Mouse (Mus musculus): ENCODE measurements around the gene Tubg1. TPM values are rescaled to one million over a fixed set of nuclear protein-coding genes. Genes with fewer than 3 reads are reported as not detected.

Tubg1 gene
- 82.1 and 83.5 TPM in 2 replicates for polyA plus RNA-seq (2014; fragmentation: Nextera tagmentation; extraction: Ambion mirVana)

DNA sequence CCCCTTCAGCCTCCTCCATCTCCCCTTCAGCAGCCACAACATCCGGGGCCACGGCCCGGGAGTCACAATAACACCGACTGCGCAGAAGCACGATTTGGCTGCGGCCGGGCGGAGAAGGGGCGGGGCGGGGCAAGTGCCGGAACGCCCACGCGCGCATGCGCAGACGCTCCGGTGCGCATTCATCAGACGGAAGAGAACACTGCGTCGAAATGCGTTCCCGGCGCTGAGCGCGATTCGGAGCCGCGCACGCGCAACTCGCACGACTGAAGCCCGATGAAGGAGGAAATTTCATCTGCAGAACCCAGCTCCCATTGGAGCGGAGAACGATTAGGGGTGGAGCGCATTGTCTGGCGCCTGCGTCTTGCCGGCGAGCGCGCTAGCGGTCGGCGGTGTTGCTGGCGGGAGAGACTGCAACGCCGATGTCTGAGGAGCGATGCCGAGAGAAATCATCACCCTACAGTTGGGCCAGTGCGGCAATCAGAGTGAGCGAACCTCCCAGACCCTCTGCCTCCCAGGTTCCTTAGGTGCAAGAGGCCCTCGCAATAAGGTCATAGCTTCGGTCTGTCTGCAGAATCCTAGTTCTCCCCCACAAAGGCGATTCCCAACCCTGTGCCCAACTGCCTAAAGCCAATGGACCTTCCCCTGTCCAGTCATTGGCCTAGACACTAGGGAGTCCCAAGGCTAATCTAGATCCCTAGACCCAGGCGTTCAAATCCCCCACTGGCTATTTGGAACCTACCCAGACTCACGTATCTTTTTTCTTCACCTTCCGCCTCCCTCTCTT, at the start of gene Tubg1, which contains the start of gene Retreg3:
TSS of gene Tubg1 (plus strand) at position 178 of the 784 bp plus-strand sequence.
TSS of gene Retreg3 (minus strand) at position 133 of the 784 bp plus-strand sequence.
- peak; percentile 91 for ATAC-seq (replicated peaks; ENCODE audit: insufficient number of reproducible peaks, low FRiP score, low TSS enrichment)
- Histone ChIP-seq H3K4me2 (peak within 1 kb of the TSS; percentile 91), H3K9me3 (replicated peaks; ENCODE audit: control insufficient read depth, low read length) (no peaks in the 10 kb centered on the region), H3K27ac (ENCODE audit: low read depth, low read length) (peak within 1 kb of the TSS; percentile 91), H3K36me3 (ENCODE audit: control insufficient read depth, insufficient read depth, low read length) (no peaks in the 10 kb centered on the region), H3K27me3 (ENCODE audit: control insufficient read depth, insufficient read depth, low read length) (no peaks in the 10 kb centered on the region), H3K9ac (ENCODE audit: low read depth, low read length) (peak within 1 kb of the TSS; percentile 96), H3K4me3 (ENCODE audit: low read depth, low read length) (peak within 1 kb of the TSS; percentile 97), H3K4me1 (ENCODE audit: control insufficient read depth, insufficient read depth, low read length) (peaks cover 19% of the 10 kb centered on the region)
- WGBS (ENCODE audit: insufficient replicate concordance): under 1% methylated on average over 61 of the region's 61 CpGs

DNA sequence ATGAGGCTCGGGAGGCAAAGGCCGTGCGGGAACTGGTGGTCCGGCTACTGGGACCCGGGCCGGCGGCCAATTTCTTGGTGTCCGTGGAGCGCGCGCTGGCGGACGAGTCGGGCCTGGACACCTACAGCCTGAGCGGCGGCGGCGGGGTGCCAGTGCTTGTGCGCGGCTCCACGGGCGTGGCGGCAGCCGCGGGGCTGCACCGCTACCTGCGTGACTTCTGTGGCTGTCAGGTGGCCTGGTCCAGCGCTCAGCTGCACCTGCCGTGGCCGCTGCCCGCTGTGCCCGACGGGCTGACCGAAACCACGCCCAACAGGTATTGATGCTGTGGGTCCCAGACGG, 49.6 kb upstream of the Tubg1 start:
- 1% methylated on average over 35 of the region's 36 CpGs for WGBS (ENCODE audit: insufficient replicate concordance)
- peak overlapping the region; percentile 75 for H3K9ac ChIP-seq (ENCODE audit: low read depth, low read length)
- H3K4me3 ChIP-seq (ENCODE audit: low read depth, low read length): peak overlapping the region; percentile 79
- no peaks in the 10 kb centered on the region; the same call in 1 of the 2 replicates for H3K27me3 ChIP-seq (ENCODE audit: control insufficient read depth, insufficient read depth, low read length)
- H3K36me3 ChIP-seq (ENCODE audit: control insufficient read depth, insufficient read depth, low read length): no peaks in the 10 kb centered on the region
- peak; percentile 20; the same call in 1 of the 2 replicates for ATAC-seq (replicated peaks; ENCODE audit: insufficient number of reproducible peaks, low FRiP score, low TSS enrichment)
- peaks cover 16% of the 10 kb centered on the region for H3K4me1 ChIP-seq (ENCODE audit: control insufficient read depth, insufficient read depth, low read length)
- H3K27ac ChIP-seq (ENCODE audit: low read depth, low read length): no peak overlapping the region
- H3K4me2 ChIP-seq: peak overlapping the region; percentile 98
- no peaks in the 10 kb centered on the region for H3K9me3 ChIP-seq (replicated peaks; ENCODE audit: control insufficient read depth, low read length)

DNA sequence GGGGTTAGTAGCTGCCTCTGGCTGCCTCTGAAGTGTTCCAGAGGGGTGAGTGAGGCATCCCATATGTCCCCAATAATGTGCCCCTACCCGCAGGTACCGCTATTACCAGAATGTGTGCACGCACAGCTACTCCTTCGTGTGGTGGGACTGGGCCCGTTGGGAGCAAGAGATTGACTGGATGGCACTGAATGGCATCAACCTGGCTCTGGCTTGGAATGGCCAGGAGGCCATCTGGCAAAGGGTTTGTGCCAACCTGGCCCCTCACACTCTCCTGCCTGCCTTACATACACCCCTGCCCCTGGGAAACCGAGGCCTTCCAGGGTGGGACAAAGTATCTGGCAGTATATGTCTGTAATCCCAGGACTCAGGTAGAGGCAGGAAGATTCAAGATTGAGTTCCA, 48.8 kb upstream of the Tubg1 start:
- 68% methylated on average over 6 of the region's 6 CpGs for WGBS (ENCODE audit: insufficient replicate concordance)
- ATAC-seq (replicated peaks; ENCODE audit: insufficient number of reproducible peaks, low FRiP score, low TSS enrichment): no peak
- Histone ChIP-seq H3K4me3 (ENCODE audit: low read depth, low read length) (no peak overlapping the region; the same call in 1 of the 2 replicates), H3K36me3 (ENCODE audit: control insufficient read depth, insufficient read depth, low read length) (no peaks in the 10 kb centered on the region), H3K4me1 (ENCODE audit: control insufficient read depth, insufficient read depth, low read length) (peaks cover 15% of the 10 kb centered on the region), H3K4me2 (no peak overlapping the region; the same call in 1 of the 2 replicates), H3K9ac (ENCODE audit: low read depth, low read length) (no peak overlapping the region), H3K27me3 (ENCODE audit: control insufficient read depth, insufficient read depth, low read length) (no peaks in the 10 kb centered on the region; the same call in 1 of the 2 replicates), H3K27ac (ENCODE audit: low read depth, low read length) (no peak overlapping the region), H3K9me3 (replicated peaks; ENCODE audit: control insufficient read depth, low read length) (no peaks in the 10 kb centered on the region)

DNA sequence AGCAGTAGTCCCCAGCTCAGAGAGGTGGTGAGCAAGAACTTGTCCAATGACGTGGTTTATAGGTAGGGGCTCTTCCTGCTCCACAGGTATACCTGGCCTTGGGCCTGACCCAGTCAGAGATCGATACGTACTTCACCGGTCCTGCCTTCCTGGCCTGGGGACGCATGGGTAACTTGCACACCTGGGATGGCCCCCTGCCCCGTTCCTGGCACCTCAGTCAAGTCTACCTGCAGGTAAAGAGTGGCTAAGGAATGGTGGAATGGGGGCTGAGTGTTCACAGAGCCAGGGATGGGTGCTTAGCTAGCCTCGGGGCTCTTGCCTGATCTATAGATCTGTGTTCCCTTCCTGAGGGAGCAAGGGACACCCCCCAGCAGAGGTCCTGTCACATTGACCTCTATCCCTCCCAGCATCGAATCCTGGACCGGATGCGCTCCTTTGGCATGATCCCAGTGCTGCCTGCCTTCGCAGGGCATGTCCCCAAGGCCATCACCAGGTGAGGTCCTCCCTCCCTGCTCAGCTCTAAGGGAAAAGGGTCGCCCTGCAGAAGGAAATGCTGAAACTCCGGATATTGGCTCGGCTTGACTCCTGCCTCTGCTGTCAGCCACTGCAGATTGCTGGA, 47.8 kb upstream of the Tubg1 start:
- Histone ChIP-seq H3K36me3 (ENCODE audit: control insufficient read depth, insufficient read depth, low read length) (peaks cover 2% of the 10 kb centered on the region; the same call in 1 of the 2 replicates), H3K27me3 (ENCODE audit: control insufficient read depth, insufficient read depth, low read length) (peaks cover 6% of the 10 kb centered on the region), H3K27ac (ENCODE audit: low read depth, low read length) (no peak overlapping the region), H3K9ac (ENCODE audit: low read depth, low read length) (no peak overlapping the region), H3K4me1 (ENCODE audit: control insufficient read depth, insufficient read depth, low read length) (peaks cover 8% of the 10 kb centered on the region; the same call in 1 of the 2 replicates), H3K4me3 (ENCODE audit: low read depth, low read length) (no peak overlapping the region), H3K4me2 (no peak overlapping the region), H3K9me3 (replicated peaks; ENCODE audit: control insufficient read depth, low read length) (no peaks in the 10 kb centered on the region)
- no peak for ATAC-seq (replicated peaks; ENCODE audit: insufficient number of reproducible peaks, low FRiP score, low TSS enrichment)
- WGBS (ENCODE audit: insufficient replicate concordance): 60% methylated on average over 14 of the region's 14 CpGs

DNA sequence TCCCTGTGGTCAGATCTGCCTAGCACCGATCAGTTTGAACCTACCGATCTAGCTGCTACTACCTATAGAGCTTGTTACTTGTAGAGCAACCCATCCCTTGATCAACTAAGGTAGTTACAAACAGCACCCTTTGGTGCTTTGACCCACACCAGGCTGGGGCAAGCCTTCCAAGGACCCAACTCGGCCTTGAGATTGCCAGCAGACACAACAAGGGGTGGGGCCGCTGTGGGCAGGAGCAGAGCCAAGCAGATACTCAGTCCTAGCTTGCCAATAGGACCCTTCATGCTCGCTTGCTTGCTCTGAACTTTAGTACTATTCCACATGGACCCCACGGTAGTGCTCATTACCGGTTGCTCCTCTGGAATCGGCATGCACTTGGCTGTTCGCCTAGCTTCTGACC, 41.6 kb upstream of the Tubg1 start, which contains the start of gene Hsd17b1:
TSS of gene Hsd17b1 (plus strand) at position 291 of the 400 bp plus-strand sequence.
- 64% methylated on average over 9 of the region's 9 CpGs for WGBS (ENCODE audit: insufficient replicate concordance)
- Histone ChIP-seq H3K4me1 (ENCODE audit: control insufficient read depth, insufficient read depth, low read length) (peaks cover 6% of the 10 kb centered on the region), H3K27me3 (ENCODE audit: control insufficient read depth, insufficient read depth, low read length) (peaks cover 52% of the 10 kb centered on the region), H3K4me3 (ENCODE audit: low read depth, low read length) (no peak within 1 kb of the TSS), H3K9ac (ENCODE audit: low read depth, low read length) (no peak within 1 kb of the TSS), H3K36me3 (ENCODE audit: control insufficient read depth, insufficient read depth, low read length) (peaks cover 2% of the 10 kb centered on the region; the same call in 1 of the 2 replicates), H3K9me3 (replicated peaks; ENCODE audit: control insufficient read depth, low read length) (no peaks in the 10 kb centered on the region), H3K4me2 (peak within 1 kb of the TSS; percentile 27), H3K27ac (ENCODE audit: low read depth, low read length) (no peak within 1 kb of the TSS)
- no peak for ATAC-seq (replicated peaks; ENCODE audit: insufficient number of reproducible peaks, low FRiP score, low TSS enrichment)

DNA sequence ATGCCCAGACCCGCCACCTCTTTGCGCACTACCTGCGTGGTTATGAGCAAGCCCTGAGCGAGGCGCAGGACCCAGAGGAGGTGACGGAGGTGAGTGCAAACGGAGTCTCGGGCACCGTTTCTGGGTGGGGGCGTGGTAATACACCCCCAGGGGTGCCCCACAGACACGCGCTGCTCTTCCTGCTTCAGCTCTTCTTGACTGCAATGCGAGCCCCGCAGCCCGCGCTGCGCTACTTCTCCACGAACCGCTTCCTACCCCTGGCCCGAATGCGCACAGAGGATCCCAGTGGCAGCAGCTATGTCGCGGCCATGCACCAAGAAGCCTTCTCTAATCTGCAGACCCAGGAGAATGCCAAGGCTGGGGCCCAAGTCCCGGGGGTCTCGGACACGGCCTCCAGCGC, 40.0 kb upstream of the Tubg1 start:
- peaks cover 10% of the 10 kb centered on the region for H3K4me1 ChIP-seq (ENCODE audit: control insufficient read depth, insufficient read depth, low read length)
- peaks cover 5% of the 10 kb centered on the region; the same call in 1 of the 2 replicates for H3K36me3 ChIP-seq (ENCODE audit: control insufficient read depth, insufficient read depth, low read length)
- 2% methylated on average over 27 of the region's 27 CpGs for WGBS (ENCODE audit: insufficient replicate concordance)
- ATAC-seq (replicated peaks; ENCODE audit: insufficient number of reproducible peaks, low FRiP score, low TSS enrichment): no peak
- peak overlapping the region; percentile 47 for H3K4me2 ChIP-seq
- H3K27ac ChIP-seq (ENCODE audit: low read depth, low read length): no peak overlapping the region
- H3K27me3 ChIP-seq (ENCODE audit: control insufficient read depth, insufficient read depth, low read length): peaks cover 52% of the 10 kb centered on the region
- peak overlapping the region; percentile 6; the same call in 1 of the 2 replicates for H3K4me3 ChIP-seq (ENCODE audit: low read depth, low read length)
- H3K9ac ChIP-seq (ENCODE audit: low read depth, low read length): no peak overlapping the region
- H3K9me3 ChIP-seq (replicated peaks; ENCODE audit: control insufficient read depth, low read length): no peaks in the 10 kb centered on the region

DNA sequence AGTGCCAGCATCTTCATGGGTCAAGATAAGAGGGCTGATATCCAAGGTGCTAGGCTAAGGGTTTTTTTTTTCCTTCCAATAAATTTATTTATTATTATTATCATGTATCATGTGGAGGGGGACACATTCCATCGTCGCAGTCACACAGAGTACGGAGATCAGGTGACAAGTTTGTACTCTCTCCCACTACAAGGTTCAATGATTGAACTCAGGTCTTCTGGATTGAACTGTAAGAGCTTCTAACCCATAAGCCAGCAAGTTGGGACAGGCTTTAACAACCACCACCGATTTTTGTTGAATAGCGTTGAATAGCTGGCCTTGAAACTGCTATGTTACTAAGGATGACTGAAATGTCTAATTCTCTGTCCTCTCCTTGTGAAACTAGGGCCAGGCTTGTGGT, 39.3 kb upstream of the Tubg1 start:
- Histone ChIP-seq H3K4me1 (ENCODE audit: control insufficient read depth, insufficient read depth, low read length) (peaks cover 10% of the 10 kb centered on the region), H3K4me3 (ENCODE audit: low read depth, low read length) (no peak overlapping the region), H3K36me3 (ENCODE audit: control insufficient read depth, insufficient read depth, low read length) (peaks cover 5% of the 10 kb centered on the region; the same call in 1 of the 2 replicates), H3K27me3 (ENCODE audit: control insufficient read depth, insufficient read depth, low read length) (peaks cover 52% of the 10 kb centered on the region), H3K9ac (ENCODE audit: low read depth, low read length) (no peak overlapping the region), H3K4me2 (no peak overlapping the region), H3K27ac (ENCODE audit: low read depth, low read length) (no peak overlapping the region), H3K9me3 (replicated peaks; ENCODE audit: control insufficient read depth, low read length) (no peaks in the 10 kb centered on the region)
- WGBS (ENCODE audit: insufficient replicate concordance): 65% methylated on average over 5 of the region's 5 CpGs
- no peak for ATAC-seq (replicated peaks; ENCODE audit: insufficient number of reproducible peaks, low FRiP score, low TSS enrichment)

DNA sequence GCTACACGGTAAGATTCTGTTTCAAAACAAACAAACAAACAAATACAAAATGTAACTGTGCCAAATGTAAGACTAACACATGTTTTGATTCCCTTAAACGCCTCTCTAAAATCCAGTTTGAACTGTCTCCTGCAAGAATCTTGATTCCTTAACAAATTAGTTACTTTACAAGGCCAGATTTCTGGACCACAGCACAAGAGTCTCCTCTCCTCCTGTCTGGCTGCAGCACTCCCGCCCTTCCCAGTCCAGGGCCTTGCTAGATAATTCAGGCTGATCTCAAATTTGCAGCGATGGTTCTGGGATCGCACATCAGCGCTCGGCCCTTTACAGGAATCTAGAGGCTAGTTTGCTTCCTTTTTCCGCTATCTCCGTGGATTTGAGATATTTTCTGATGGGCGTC, 38.1 kb upstream of the Tubg1 start:
- WGBS (ENCODE audit: insufficient replicate concordance): 7% methylated on average over 10 of the region's 10 CpGs
- Histone ChIP-seq H3K4me3 (ENCODE audit: low read depth, low read length) (peak overlapping the region; percentile 74), H3K36me3 (ENCODE audit: control insufficient read depth, insufficient read depth, low read length) (peaks cover 7% of the 10 kb centered on the region; the same call in 1 of the 2 replicates), H3K9ac (ENCODE audit: low read depth, low read length) (peak overlapping the region; percentile 55), H3K4me1 (ENCODE audit: control insufficient read depth, insufficient read depth, low read length) (peaks cover 19% of the 10 kb centered on the region), H3K27ac (ENCODE audit: low read depth, low read length) (peak overlapping the region; percentile 75), H3K4me2 (peak overlapping the region; percentile 88), H3K27me3 (ENCODE audit: control insufficient read depth, insufficient read depth, low read length) (peaks cover 48% of the 10 kb centered on the region), H3K9me3 (replicated peaks; ENCODE audit: control insufficient read depth, low read length) (no peaks in the 10 kb centered on the region)
- ATAC-seq (replicated peaks; ENCODE audit: insufficient number of reproducible peaks, low FRiP score, low TSS enrichment): no peak

Measured in heart, embryonic 11.5 days (tissue).